Mouse (Mus musculus): Measurements from ENCODE around the gene Lrp6.

GRCm38 (mm10) chr6:134448451-134448850, 118.3 kb downstream of the Lrp6 start:
- TF ChIP-seq EP300 (IDR thresholded peaks at IDR 0.05; ENCODE audit: low read depth) (no peak), CTCF (IDR thresholded peaks at IDR 0.05; ENCODE audit: low read depth) (no peak)

All from heart, postnatal 0 days (tissue).